Mouse (Mus musculus) cortical plate, adult 2 months (tissue): ENCODE measurements around the gene Vkorc1. TPM values are rescaled to one million over a fixed set of nuclear protein-coding genes. Genes with fewer than 3 reads are reported as not detected.

Experiments
- H3K27ac ChIP-seq: fragments of 200-500 bp; 2 replicates; pipeline ENCODE4 v1.5.1; 2012; ENCODE audit warnings: low read length, control low read depth, inconsistent platforms; ENCODE audit not compliant: insufficient read depth
- H3K4me1 ChIP-seq: fragments of 200-500 bp; 2 replicates; pipeline ENCODE4 v1.6.1; 2011; ENCODE audit warnings: low read length; ENCODE audit not compliant: control insufficient read depth, insufficient read depth
- H3K4me3 ChIP-seq: fragments of 200-500 bp; 2 replicates; pipeline ENCODE4 v1.5.1; 2011; ENCODE audit warnings: mild to moderate bottlenecking, low read length, control low read depth; ENCODE audit not compliant: insufficient read depth
- CTCF ChIP-seq: fragments of 200-500 bp; IDR thresholded peaks from 2 replicates; pipeline ENCODE4 v1.5.1; 2011; ENCODE audit warnings: mild to moderate bottlenecking, control low read depth, low read length; ENCODE audit not compliant: insufficient read depth; ENCODE audit errors: extremely low read depth
- POLR2A ChIP-seq: fragments of 200-500 bp; IDR thresholded peaks from 2 replicates; pipeline ENCODE4 v1.6.1; 2011; ENCODE audit warnings: mild to moderate bottlenecking, low read length, control low read depth; ENCODE audit not compliant: insufficient read depth; ENCODE audit errors: extremely low read depth
- polyA plus RNA-seq: library from polyadenylated mRNA; depleted of rRNA; stranded (reverse); fragments of >200 nt; gene quantifications from 2 replicates; pipeline ENCODE4 v1.2.3, GENCODE M21; 2012

The Vkorc1 gene
- polyA plus RNA-seq, 1 experiment: 67.0 TPM

DNA sequence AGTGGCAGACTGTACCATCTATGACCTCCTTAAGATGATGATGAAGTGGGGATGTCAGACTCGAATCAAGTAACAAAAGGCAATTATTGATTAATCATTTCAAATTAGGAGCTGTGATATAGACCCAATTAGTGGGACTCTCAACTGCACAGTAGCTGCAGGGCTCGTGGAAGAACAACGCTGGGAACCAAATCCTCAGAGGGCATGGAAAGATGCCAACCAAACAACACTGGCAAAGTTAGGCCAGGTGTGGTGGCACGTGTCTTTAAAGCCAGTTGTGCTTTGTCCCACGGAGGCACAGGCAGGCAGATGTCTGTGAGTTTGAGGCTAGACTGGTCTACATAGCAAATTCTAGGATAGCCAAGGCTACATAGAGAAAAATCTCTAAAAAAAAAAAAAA, 35.2 kb upstream of the Vkorc1 start:
- no peak overlapping the region for H3K4me3 ChIP-seq
- no peak overlapping the region for H3K27ac ChIP-seq
- H3K4me1 ChIP-seq: no peaks in the 10 kb centered on the region
- TF ChIP-seq POLR2A (no peak), CTCF (no peak)

DNA sequence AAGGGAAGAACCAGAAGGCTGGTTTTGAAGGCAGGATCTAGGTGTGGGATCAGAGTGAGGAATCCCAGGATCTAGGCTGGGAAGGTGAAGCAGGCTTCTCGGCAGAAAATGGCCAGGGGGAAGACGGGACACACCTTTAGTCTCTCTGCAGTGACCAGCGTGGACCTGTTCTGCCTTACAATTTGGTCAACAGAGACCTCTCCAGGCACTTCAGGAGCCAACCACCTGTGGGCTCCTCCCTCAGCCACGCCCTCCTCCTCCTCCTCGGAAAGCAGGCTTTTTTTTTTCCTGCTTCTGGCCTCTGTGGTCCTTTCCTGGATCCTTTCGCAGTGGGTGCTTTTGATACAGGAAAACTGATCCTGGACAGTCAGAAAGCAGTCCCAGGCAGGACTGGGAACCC, 34.5 kb upstream of the Vkorc1 start, which contains the start of gene Prss8:
Prss8 (minus strand) TSS at position 182 of the 400 bp plus-strand sequence.
- H3K4me1 ChIP-seq: no peaks in the 10 kb centered on the region
- H3K4me3 ChIP-seq: no peak within 1 kb of the TSS
- no peak within 1 kb of the TSS for H3K27ac ChIP-seq
- TF ChIP-seq POLR2A (no peak), CTCF (no peak)

DNA sequence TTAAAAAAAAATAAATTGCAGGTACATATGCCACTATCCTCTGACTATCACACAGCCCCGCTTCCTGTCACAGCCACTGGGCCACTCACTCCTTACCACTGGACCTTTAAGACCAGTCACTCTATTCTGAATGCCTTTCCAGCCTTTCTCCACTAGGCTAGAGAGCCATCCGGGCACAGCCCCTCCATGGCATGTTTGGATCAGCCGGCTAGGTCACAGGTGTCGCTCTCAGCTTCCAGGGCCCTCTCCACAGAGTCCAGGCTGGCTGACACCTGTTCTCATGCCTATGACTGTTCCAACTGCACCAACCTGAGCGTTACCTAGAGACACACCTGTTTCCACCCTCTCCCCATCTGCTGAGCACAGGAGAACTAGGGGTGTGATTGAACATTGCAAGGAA, 33.2 kb upstream of the Vkorc1 start:
- H3K4me1 ChIP-seq: no peaks in the 10 kb centered on the region
- no peak overlapping the region for H3K4me3 ChIP-seq
- TF ChIP-seq CTCF (no peak), POLR2A (no peak)
- no peak overlapping the region for H3K27ac ChIP-seq

DNA sequence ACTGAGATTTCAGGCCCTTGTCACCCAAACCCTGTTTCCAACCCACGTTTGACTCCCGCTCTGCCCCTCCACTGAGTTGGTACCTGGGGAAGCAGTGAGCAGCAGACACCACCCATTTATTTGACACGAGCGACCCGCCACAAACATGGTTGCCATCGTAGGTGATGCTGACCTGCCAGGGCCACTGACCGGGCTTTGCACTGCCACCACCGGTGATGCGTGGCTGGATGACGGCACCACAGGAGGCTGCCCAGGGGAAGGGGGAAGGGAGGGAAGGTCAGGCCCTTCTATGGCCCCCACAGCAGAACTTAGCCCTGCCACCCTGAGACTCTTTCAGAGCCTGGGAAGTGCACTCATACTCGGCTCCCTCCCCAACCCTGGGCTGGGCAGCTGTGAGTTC, 32.3 kb upstream of the Vkorc1 start:
- TF ChIP-seq POLR2A: no peak
- H3K4me3 ChIP-seq: no peak overlapping the region
- H3K27ac ChIP-seq: no peak overlapping the region
- H3K4me1 ChIP-seq: no peaks in the 10 kb centered on the region

DNA sequence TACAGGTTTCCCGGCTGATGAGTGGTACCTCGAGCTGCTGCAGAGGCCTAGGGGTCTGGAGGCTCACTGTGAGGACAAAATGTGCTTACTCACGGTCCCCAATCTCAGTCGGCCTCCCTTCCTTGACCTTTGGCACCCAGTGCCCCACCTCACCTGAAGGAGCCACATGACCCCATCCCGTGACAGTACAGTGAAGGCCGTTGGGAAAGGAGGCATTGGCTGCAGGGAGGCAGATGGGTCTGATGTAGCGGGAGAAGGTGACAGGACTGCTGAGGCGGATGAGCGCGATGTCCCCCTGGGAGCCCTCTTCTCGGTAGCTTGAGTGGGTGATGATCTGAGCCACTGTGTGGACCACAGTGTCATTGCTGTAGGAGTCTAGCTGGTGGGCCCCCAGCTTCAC, 31.4 kb upstream of the Vkorc1 start:
- no peak overlapping the region for H3K27ac ChIP-seq
- no peaks in the 10 kb centered on the region for H3K4me1 ChIP-seq
- no peak overlapping the region for H3K4me3 ChIP-seq
- no peak for TF ChIP-seq CTCF
- no peak for TF ChIP-seq POLR2A

DNA sequence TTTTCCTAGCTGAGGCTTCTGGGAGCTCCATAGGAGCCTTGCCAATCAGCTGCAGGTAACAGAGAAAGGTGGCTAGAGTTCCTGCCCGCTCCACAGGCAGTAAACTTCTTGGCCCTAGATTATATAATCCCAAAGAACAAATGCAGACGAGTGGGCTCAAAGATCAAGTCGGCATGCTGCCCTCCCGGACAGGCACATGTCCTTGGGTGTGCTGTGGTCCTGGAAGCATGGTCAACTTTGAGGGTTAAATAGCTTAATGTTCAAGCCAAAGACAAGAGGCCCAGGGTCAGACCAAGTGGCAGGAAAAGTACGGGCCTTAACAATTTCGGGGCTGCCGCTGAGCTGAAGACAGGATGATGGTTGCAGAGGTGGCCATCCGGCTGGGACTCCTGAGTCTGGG, 30.6 kb upstream of the Vkorc1 start:
- H3K4me1 ChIP-seq: no peaks in the 10 kb centered on the region
- TF ChIP-seq POLR2A (no peak), CTCF (no peak)

DNA sequence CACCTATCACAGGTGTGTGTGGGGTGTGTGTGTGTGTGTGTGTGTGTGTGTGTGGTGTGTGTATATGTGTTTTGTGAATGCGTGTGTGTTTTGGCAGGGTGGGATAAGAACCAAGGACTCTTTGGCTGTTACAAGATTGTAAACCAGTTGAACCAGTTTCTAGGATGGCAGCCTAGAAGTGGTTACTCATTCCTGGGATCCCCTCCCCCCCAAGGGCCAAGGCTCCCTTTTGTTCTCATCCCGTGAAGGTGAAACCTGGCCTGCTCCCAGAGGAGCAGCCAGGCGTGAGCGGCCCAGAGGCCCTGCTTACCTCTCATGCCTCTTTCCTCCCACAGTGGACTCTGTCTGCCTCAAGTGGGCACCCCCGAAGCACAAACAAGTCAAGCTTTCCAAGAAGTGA, 29.8 kb upstream of the Vkorc1 start:
- TF ChIP-seq POLR2A (no peak), CTCF (no peak)
- Histone ChIP-seq H3K4me1 (no peaks in the 10 kb centered on the region), H3K4me3 (no peak overlapping the region), H3K27ac (no peak overlapping the region)

More for the DNA sequence above, 30.6 kb upstream of the Vkorc1 start:
- Histone ChIP-seq H3K27ac (no peak overlapping the region), H3K4me3 (no peak overlapping the region)

DNA sequence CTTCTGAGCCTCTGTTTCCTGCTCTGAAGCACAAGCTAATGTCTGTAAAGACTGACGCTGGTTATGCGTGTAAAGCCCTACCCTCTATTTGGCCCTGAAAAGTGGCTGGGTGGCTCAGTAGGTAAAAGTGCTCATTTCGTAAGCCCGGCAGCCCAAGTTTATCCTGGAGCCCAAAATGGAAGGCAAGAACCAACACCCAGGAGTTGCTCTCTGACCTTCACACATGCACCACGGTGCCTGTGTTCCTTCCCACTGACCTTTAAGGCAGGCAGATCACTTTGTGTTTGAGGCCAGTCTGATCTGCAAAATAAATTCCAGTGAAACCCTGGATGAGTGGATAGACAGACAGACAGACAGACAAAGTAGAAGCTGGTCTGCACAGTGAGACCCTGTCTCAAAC, 28.3 kb upstream of the Vkorc1 start:
- TF ChIP-seq CTCF: no peak
- no peak for TF ChIP-seq POLR2A
- H3K27ac ChIP-seq: no peak overlapping the region
- no peaks in the 10 kb centered on the region for H3K4me1 ChIP-seq
- H3K4me3 ChIP-seq: no peak overlapping the region

DNA sequence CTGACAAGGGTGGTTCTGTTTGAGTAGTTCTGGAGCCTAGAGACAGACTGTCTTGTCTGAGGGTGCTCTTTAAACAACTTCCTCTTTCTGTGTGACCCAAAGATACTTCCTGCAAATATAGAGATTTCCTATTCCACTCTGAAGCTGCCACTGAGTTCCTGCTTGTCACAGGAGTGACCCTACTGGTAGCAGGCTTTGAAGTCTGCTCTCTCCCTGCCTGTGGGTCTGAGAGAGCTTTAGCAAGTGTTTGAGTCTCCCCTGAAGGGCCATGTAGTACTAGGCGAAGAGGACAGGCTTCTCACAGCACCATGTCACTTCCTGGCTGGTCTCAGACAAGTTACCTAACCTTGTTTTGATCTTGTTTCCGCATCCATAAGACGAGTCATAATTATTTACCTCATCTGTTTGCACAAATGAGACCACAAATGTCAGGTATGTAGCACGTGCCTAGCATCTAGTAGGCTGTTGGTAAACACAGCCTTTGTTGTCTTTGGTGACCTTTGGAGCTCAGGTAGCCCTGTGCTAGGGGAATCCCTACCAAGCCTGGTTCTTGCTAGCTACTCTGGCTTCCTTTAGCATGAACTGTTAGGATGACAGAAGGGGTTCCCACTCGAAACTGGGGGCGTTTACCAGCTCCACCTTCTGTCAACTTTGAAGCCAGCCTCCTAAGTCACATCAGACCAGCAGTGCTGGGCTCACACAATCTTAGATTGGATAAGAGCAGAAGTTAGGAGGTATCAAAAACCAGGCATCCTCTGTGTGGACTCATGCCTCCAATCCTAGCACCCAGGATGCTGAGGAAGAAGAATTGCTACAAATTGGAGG, 27.2 kb upstream of the Vkorc1 start:
- no peak overlapping the region for H3K4me3 ChIP-seq
- no peaks in the 10 kb centered on the region for H3K4me1 ChIP-seq
- 0 out of 2 replicates have a peak overlapping the region, but pooled peaks have one; percentile 33 for H3K27ac ChIP-seq
- TF ChIP-seq CTCF (no peak), POLR2A (no peak)

DNA sequence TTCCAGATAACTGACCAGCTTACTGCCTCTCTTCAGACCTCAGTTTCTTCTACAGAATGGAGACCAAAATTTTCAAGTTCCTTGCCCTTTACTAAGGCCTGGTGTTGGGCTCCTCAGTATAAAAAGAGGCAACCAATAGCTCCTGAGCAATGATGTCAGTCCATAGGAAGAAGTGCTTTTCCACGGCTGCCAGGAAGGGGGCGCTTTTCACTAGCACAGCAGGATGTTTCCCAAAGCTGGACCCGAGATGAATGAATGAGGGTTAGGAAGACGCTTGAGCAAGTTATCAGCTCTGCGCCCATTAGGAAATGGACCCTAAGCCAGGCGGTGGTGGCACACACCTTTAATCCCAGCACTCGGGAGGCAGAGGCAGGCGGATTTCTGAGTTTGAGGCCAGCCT, 26.1 kb upstream of the Vkorc1 start:
- TF ChIP-seq CTCF: peak; percentile 41; the same call in 1 of the 2 replicates
- no peak for TF ChIP-seq POLR2A
- Histone ChIP-seq H3K4me1 (no peaks in the 10 kb centered on the region), H3K27ac (no peak overlapping the region), H3K4me3 (no peak overlapping the region)

DNA sequence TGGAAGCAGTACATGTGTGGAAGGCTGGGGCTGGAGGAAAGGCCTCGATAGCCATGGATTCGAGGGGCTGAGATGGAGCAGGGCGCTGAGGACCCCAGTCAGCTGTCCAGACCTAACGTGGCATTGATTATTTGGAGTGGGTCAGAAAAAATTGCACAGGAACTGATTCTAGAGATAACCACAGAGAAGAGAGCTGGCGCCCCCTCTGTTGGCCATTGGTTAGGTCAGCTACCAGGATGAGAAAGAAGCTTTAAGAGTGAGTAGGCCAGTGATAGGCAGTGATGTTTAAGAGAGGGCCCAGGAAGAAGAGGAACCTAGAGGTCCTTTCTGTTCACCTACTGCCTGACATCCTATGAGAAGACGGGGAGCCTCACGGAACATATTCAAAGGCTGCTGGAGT, 23.9 kb upstream of the Vkorc1 start:
- TF ChIP-seq CTCF: peak; percentile 19; the same call in 1 of the 2 replicates
- TF ChIP-seq POLR2A: no peak
- H3K27ac ChIP-seq: no peak overlapping the region
- H3K4me3 ChIP-seq: no peak overlapping the region
- no peaks in the 10 kb centered on the region for H3K4me1 ChIP-seq
